Mouse (Mus musculus) liver, embryonic 16.5 days (tissue): ENCODE measurements at regions not wholly inside any gene's neighbourhood (a gene's known extent, or its start where the extent isn't known, plus 50 kb on each side); places are given as distances from the start of the nearest gene placed in this dataset.

Experiments
- ATAC-seq: fragments of 200-750 bp; cut with Nextera tagmentation; 2 replicates; pipeline ENCODE4 v1.8.0; 2017; ENCODE audit warnings: low read depth, mild to moderate bottlenecking, moderate number of reproducible peaks, moderate library complexity
- H3K27ac ChIP-seq: fragments of 300-500 bp; sonication (generic); 2 replicates; pipeline ENCODE4 v1.5.1; 2014; ENCODE audit warnings: mild to moderate bottlenecking, low read length
- H3K27me3 ChIP-seq: fragments of 300-500 bp; sonication (generic); 2 replicates; pipeline ENCODE4 v1.6.1; 2014; ENCODE audit warnings: low read depth, low read length, mixed read lengths; ENCODE audit not compliant: control insufficient read depth, insufficient read depth
- H3K36me3 ChIP-seq: fragments of 300-500 bp; sonication (generic); 2 replicates; pipeline ENCODE4 v1.6.1; 2014; ENCODE audit warnings: mild to moderate bottlenecking; ENCODE audit not compliant: control insufficient read depth, insufficient read depth
- H3K4me1 ChIP-seq: fragments of 300-500 bp; sonication (generic); 2 replicates; pipeline ENCODE4 v1.6.1; 2014; ENCODE audit warnings: low read depth, low read length, mixed read lengths; ENCODE audit not compliant: control insufficient read depth
- H3K4me2 ChIP-seq: fragments of 300-500 bp; sonication (generic); 2 replicates; pipeline ENCODE4 v1.6.1; 2014; ENCODE audit warnings: low read depth, low read length, mixed read lengths
- H3K4me3 ChIP-seq: fragments of 300-500 bp; sonication (generic); 2 replicates; pipeline ENCODE4 v1.5.1; 2014; ENCODE audit warnings: low read depth, mild to moderate bottlenecking, low read length
- H3K9ac ChIP-seq: fragments of 300-500 bp; sonication (generic); 2 replicates; pipeline ENCODE4 v1.6.1; 2014; ENCODE audit warnings: low read depth, low read length
- H3K9me3 ChIP-seq: fragments of 300-500 bp; sonication (generic); replicated peaks from 2 replicates; pipeline ENCODE4 v1.6.1; 2016; ENCODE audit warnings: low read length; ENCODE audit not compliant: control insufficient read depth
- WGBS: fragments of 180-500 bp; shearing (Covaris S2); extraction: QIAGEN DNeasy Blood & Tissue Kit; methylation state at CpG from one replicate; pipeline ENCODE4 v1.1.7; 2014; ENCODE audit not compliant: insufficient replicate concordance; 5-methylcytosine and 5-hydroxymethylcytosine counted together

DNA sequence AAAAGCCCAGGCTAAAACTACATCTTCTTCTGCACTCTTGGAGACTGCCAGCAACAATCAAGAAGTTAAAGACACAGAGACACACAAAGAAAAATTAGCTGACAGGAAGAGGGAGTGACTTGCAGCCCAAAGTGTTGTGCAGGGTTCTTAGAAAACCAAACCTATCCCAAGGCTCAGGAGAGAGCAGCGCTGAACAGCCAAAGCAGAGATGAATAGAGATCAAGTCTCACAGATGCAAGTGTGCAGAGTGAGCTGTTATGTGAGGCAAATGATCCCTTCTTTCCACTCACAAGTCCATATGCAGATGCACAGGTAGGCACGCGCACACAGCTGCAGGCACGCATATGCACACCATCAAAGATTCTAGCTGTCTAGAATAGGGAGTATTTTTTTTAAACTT lies 318.0 kb upstream of the Npvf start:
- Histone ChIP-seq H3K4me3 (no peak overlapping the region), H3K9ac (no peak overlapping the region), H3K4me2 (no peak overlapping the region), H3K36me3 (no peaks in the 10 kb centered on the region), H3K4me1 (no peaks in the 10 kb centered on the region), H3K9me3 (no peaks in the 10 kb centered on the region), H3K27me3 (no peaks in the 10 kb centered on the region), H3K27ac (no peak overlapping the region)
- WGBS, result 83% methylated on average over 4 of the region's 4 CpGs
- ATAC-seq, result no peak

DNA sequence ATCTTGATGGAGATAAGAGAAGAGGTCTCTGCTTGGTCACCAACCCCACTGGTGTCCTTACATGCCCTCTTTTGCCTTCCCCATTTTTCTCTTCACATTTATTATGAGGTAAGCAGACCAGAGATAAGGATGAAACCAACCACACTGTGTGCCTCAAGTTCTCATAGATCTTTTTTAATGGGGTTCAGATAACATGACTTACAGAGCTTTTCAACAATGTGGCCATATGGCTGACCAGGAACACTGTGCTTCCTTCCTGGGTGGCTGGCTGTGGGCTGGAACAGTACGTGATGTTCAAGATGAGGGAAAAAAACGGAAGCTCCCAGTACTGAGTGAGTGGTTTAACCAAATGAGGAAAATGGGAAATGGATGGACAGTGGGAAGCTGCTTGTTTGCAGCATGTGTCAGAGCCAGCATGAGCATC lies 319.0 kb upstream of the Npvf start:
- Histone ChIP-seq H3K27ac (no peak overlapping the region), H3K9ac (no peak overlapping the region), H3K4me2 (no peak overlapping the region), H3K27me3 (no peaks in the 10 kb centered on the region), H3K4me1 (no peaks in the 10 kb centered on the region), H3K36me3 (no peaks in the 10 kb centered on the region), H3K9me3 (no peaks in the 10 kb centered on the region), H3K4me3 (no peak overlapping the region)
- ATAC-seq, result no peak
- WGBS, result 33% methylated on average over 2 of the region's 2 CpGs

DNA sequence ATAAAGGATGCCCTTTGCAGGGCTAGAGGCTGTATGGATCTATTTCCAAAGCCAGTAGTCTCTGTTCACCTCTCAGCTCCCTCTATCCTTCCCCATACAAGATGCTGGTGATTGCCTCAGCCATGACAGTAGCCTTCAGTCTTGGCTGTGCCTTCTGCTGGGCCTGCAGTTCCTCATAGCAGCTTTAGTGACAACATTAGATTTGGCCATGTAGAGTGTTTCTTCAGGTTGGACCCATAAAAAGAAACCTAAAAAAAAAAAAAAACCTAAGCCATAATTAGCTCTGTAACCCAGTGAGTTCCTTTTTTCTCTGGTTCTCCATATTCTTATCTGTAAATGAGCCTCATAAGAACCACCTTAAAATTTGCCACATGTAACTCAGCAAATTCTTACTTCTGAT lies 319.6 kb upstream of the Npvf start:
- no peak for ATAC-seq
- no peaks in the 10 kb centered on the region for H3K9me3 ChIP-seq
- no peak overlapping the region for H3K4me3 ChIP-seq
- H3K36me3 ChIP-seq, result no peaks in the 10 kb centered on the region
- no peak overlapping the region for H3K9ac ChIP-seq
- H3K4me1 ChIP-seq, result no peaks in the 10 kb centered on the region
- no peak overlapping the region for H3K4me2 ChIP-seq
- no peaks in the 10 kb centered on the region for H3K27me3 ChIP-seq
- H3K27ac ChIP-seq, result no peak overlapping the region

DNA sequence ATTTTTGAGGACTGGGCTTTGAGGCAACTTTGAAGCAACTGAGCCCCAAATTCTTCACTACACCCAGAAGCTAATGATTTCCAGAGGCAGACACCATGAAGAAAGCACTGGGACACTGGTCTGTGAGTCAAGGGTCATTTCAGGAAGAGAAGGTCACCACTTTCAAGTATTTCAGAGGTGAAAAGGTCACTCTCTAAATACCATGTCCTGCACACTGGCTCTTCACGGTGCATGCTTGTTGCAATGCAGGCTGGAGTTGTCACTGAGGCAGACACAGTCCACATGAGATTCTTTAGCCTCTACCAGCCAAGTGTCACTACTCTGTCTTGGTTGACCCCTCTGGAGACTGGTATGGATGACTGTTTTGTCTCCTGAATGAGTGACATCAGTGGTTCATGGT lies 320.7 kb upstream of the Npvf start:
- Histone ChIP-seq H3K4me2 (no peak overlapping the region), H3K4me3 (no peak overlapping the region), H3K36me3 (no peaks in the 10 kb centered on the region), H3K27me3 (no peaks in the 10 kb centered on the region), H3K27ac (no peak overlapping the region), H3K9ac (no peak overlapping the region), H3K4me1 (no peaks in the 10 kb centered on the region), H3K9me3 (no peaks in the 10 kb centered on the region)
- ATAC-seq, result no peak
- 31% methylated on average over 1 of the region's 1 CpGs for WGBS

DNA sequence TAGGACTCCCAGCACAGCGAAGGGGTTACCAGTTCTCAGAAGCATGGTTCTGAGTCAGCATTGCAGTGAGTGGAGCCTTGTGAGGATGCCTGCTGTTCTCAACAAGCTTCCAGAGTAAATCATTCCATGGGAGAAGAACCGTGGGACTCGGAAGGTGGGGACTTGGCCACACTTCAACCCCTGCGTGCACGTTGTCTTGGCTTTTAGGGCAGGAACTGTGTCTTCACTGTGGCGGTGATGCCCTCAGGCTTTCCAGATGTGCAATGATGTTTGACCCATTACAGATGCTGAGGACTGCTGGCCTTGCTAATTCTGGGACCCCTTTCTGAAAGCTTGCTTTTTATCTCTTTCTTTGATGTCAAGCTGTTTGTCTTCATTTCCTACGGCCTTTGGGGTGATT lies 322.7 kb upstream of the Npvf start:
- no peak overlapping the region for H3K27ac ChIP-seq
- H3K27me3 ChIP-seq, result no peaks in the 10 kb centered on the region
- H3K4me1 ChIP-seq, result no peaks in the 10 kb centered on the region
- H3K9ac ChIP-seq, result no peak overlapping the region
- H3K36me3 ChIP-seq, result no peaks in the 10 kb centered on the region
- ATAC-seq, result no peak
- WGBS, result 64% methylated on average over 7 of the region's 7 CpGs
- no peak overlapping the region for H3K4me2 ChIP-seq
- H3K9me3 ChIP-seq, result no peaks in the 10 kb centered on the region
- no peak overlapping the region for H3K4me3 ChIP-seq

DNA sequence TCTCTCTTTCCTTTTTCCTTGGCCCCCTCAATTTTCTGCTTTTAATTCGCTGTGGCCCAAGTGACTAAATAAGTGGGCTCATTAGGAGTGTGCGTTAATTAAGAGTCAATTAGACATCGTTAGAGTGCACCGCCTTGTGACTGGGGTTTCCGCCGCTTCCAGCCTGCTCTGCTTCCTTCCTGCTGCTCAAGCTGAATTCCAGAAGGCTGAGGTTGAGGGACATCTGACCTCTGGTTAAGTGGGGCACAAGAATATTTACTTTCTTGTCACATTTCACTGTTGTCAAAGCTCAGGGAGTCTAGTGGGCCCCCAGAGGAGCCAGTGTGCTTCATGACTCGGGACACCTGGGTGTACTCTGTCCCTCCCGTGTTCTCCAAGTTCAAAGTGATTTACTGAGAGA lies 323.1 kb upstream of the Npvf start:
- Histone ChIP-seq H3K27ac (no peak overlapping the region), H3K9ac (no peak overlapping the region), H3K27me3 (no peaks in the 10 kb centered on the region), H3K9me3 (no peaks in the 10 kb centered on the region), H3K4me2 (no peak overlapping the region), H3K4me1 (no peaks in the 10 kb centered on the region), H3K36me3 (no peaks in the 10 kb centered on the region), H3K4me3 (no peak overlapping the region)
- ATAC-seq, result no peak
- 40% methylated on average over 8 of the region's 8 CpGs for WGBS

DNA sequence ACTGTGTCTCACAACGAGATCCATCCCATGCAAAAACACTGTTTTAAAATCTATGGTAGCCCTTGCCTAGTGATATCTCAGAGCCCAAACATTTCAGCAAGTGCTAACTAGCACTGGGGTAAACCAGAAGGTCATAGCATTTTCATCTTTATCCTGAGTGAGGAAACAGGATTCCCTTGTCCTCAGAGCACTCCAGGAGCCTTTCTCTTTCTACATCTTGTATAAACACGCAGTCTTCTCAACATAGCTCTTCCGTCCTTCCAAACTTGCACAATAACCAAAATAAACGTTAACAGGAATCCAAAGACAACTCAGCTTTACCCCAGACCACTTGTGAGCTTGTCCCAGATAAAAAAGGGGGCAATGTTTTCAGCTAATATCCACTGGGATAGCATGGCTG lies 323.8 kb upstream of the Npvf start:
- 32% methylated on average over 4 of the region's 4 CpGs for WGBS
- no peaks in the 10 kb centered on the region for H3K27me3 ChIP-seq
- no peak overlapping the region for H3K4me3 ChIP-seq
- H3K27ac ChIP-seq, result no peak overlapping the region
- no peaks in the 10 kb centered on the region for H3K4me1 ChIP-seq
- H3K4me2 ChIP-seq, result no peak overlapping the region
- ATAC-seq, result no peak
- H3K36me3 ChIP-seq, result no peaks in the 10 kb centered on the region
- no peak overlapping the region for H3K9ac ChIP-seq
- no peaks in the 10 kb centered on the region for H3K9me3 ChIP-seq

DNA sequence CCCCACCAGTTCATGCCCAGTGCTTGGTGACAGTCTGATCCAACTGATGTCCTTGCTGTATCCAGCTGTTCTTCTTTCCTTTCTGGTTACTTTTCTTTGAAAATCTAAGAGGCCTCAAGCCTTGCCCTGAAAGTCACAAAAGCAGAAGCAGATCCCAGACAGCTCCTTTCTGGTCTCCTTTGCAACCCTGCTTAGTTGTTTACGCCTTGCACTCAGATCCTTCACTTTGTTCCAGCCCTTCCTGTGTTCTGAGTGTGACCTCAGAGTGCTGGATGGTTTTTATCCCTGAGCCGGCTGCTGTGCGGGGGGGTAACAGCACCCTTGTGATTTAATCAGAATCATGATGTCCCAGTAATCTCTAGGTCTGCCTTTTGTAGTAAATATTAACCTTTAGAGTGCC lies 324.3 kb upstream of the Npvf start:
- WGBS, result 38% methylated on average over 3 of the region's 3 CpGs

DNA sequence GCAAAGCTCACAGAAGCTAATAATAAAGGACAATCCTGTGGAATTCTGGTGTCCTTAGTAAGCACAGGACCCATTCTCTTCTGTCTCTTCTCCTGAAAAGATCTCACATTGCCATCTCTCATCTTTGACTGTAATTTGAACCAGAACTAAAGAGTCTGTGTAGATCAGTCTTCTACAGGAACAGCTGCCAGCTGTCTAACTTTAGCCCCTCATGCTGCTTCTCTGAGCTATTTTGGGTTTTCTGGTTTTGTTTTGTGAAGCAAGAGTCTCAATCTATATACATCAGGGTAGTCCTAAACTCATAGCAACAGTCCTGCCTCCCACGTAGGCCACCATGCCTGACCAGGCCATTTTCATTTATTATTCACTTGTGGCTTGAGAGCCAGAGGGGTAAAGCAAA lies 325.5 kb upstream of the Npvf start:
- Histone ChIP-seq H3K36me3 (no peaks in the 10 kb centered on the region), H3K27me3 (no peaks in the 10 kb centered on the region), H3K4me3 (no peak overlapping the region), H3K9me3 (no peaks in the 10 kb centered on the region), H3K4me2 (no peak overlapping the region), H3K27ac (no peak overlapping the region), H3K4me1 (no peaks in the 10 kb centered on the region), H3K9ac (no peak overlapping the region)
- WGBS, result 45% methylated on average over 1 of the region's 1 CpGs
- no peak for ATAC-seq

More for the DNA sequence above, 324.3 kb upstream of the Npvf start:
- Histone ChIP-seq H3K4me1 (no peaks in the 10 kb centered on the region), H3K9me3 (no peaks in the 10 kb centered on the region), H3K4me3 (no peak overlapping the region), H3K27ac (no peak overlapping the region), H3K4me2 (no peak overlapping the region), H3K27me3 (no peaks in the 10 kb centered on the region), H3K9ac (no peak overlapping the region), H3K36me3 (no peaks in the 10 kb centered on the region)
- ATAC-seq, result no peak

DNA sequence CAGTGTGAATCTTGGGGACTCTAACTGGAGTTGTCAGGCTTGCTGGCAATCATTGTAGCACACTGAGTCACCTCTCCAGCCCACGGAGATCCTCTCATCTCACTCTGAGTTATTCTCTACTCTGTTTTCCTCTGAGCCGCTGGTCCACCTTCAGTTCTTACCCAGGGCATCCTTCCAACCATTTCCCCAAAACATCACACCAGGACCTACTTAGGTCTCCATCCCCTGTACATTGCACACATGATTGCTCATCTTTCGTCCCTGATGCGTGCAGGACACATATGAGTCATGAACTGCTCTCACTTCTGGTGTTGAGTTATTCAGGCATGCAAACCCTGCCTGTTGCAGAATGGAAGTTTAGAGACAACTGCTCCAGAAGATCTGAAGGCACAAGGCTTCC lies 326.1 kb upstream of the Npvf start:
- no peaks in the 10 kb centered on the region for H3K36me3 ChIP-seq
- no peaks in the 10 kb centered on the region for H3K4me1 ChIP-seq
- no peak overlapping the region for H3K27ac ChIP-seq

More for the DNA sequence above, 326.1 kb upstream of the Npvf start:
- H3K9ac ChIP-seq, result no peak overlapping the region
- no peak overlapping the region for H3K4me3 ChIP-seq
- H3K27me3 ChIP-seq, result no peaks in the 10 kb centered on the region
- ATAC-seq, result no peak
- no peak overlapping the region for H3K4me2 ChIP-seq
- H3K9me3 ChIP-seq, result no peaks in the 10 kb centered on the region
- WGBS, result 59% methylated on average over 4 of the region's 4 CpGs
